Mouse (Mus musculus) cerebellum, postnatal 25 days (tissue): ENCODE results near the gene Adm.
"Not testable (repeated sequence)": the region's sequence is repeated elsewhere in the genome, so short reads cannot be mapped to it uniquely, and the experiment has no call there.

Source experiments
- DNase-seq, 2 experiments: peaks; one replicate each; pipeline ENCODE4 v3.0.0; 2021; ENCODE audit warnings: mixed read lengths in 2 of 2

The Adm gene

GRCm38 (mm10) chr7:110629892-110630666 is 2.6 kb downstream of the Adm start:
- DNase-seq: peak; percentile 88 to 90

- DNase-seq: peak in 1 of 2 experiments; percentile 21
Observed at GRCm38 (mm10) chr7:110631136-110631888, 3.9 kb downstream of the Adm start.

DNA sequence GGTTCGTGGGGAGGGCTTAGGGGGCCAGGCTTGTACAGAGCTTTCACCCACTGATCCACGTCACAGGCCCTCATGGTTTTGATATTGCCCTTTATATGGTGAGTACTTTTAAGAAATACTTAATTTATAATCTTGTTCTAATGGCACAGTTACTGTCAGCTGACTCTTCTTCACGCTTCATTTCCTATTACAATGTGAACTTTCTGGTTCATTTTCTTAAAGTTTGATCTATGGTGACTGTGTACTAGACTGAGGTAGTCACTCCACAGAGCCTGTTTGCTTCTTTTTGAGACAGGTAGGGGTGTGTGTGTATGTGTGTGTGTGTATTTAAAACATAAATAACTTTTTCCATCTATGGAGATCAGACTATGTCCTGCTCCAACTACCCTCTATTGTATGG is 8.5 kb downstream of the Adm start:
- no peak for DNase-seq

DNA sequence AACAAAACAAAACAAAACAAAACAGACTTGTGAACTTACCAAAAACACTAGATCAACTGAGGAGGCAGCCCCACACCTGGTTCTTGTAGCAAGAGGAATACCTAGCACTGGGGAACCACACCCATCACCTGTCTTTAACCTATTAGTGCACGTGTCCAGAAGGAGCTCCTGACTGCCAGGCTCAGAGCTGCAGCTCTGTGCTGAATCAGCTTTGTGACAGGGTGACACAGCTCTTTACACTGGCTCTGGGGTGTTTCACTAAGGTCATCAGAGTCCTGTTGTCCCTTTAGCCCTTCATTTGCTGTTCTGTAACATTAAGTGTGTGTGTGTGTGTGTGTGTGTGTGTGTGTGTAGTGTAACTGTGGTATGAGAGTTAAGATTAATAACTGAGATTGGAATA is 9.1 kb downstream of the Adm start:
- DNase-seq: no peak

- DNase-seq: peak in 1 of 2 experiments; percentile 41
Observed at GRCm38 (mm10) chr7:110638305-110639110, 11.0 kb downstream of the Adm start.

DNA sequence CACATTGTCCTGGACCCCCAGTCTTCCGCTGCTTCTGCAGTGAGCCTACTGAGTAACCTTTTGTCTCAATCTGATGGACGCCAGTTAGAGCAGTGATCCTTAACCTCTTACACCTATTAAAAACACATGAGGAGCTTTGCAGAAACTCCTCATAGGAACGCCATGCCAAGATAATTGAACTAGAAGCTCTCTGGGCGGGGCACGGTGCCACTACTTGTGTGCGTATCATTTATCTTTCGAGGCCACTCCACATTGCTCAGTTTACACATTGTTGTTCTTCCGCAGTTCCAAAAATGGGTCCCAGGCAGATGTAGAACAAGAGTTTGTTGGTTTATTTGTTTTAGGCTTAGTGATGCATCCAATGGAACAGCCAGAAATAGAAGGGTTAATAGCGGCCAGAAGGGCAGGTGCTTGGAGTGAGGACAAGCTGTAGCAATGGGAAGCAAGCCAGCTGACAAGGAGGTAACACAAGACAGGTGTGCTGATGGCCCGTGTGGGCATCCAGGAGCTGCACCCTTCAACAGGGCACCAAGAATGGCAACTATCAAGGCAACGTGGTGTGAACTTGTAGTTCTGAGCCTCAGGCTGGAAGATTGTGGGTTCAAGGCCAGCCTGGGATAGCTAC is 11.9 kb downstream of the Adm start:
- DNase-seq: peak in 1 of 2 experiments; percentile 25

DNA sequence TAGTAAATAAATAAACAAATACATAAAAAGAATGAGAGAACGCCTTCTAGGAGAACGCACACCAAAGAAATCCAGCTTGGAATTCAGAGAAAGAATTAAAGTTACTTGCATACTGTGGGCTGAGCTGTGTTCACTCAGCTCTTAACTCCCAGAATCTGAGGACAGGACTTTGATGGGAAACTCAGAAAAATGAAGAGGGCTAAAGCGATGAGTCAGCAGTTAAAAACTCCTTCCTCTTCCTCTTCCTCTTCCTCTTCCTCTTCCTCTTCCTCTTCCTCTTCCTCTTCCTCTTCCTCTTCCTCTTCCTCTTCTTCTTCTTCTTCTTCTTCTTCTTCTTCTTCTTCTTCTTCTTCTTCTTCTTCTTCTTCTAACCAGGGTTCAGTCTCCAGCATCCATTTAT is 12.5 kb downstream of the Adm start:
- not testable (repeated sequence) for DNase-seq

DNA sequence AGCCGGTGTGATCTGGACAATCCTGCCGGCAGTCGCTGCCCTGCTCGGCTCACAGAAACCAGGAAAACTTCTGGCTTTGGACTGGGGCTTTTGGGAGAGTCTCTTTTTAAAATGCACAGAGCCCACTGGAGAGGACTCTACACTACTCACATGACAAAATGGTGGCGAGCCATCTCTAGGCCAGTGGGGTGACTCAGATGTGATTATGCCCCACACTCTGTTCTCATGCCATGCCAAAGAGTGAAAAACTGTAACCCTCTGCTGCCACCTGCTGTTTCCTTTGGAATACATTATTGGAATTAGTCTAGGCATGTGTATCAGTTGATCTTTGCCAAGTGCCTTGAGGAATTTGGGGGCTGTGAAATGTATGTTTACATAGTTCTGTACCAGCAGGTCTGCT is 17.9 kb downstream of the Adm start:
- DNase-seq: peak; percentile 51 to 76

DNA sequence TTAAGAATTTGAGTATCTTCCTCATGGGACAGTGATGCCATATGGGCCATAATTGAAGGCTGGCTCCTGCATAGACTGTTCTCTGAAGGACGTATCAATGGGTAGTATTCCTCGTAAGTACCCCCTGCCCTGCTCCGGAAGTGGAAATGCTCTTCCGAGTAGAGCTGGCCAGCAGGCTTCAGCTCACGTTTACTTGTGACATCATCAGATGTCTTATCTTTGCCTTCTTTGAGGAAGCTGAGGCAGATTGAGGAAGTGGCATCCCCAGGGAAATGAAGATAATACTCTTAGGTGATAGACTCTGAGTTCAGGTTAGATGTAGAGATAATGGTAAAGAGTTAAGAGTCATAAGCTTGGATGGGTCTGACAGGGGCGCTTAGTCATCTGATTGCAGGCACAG is 18.4 kb downstream of the Adm start:
- no peak for DNase-seq

DNA sequence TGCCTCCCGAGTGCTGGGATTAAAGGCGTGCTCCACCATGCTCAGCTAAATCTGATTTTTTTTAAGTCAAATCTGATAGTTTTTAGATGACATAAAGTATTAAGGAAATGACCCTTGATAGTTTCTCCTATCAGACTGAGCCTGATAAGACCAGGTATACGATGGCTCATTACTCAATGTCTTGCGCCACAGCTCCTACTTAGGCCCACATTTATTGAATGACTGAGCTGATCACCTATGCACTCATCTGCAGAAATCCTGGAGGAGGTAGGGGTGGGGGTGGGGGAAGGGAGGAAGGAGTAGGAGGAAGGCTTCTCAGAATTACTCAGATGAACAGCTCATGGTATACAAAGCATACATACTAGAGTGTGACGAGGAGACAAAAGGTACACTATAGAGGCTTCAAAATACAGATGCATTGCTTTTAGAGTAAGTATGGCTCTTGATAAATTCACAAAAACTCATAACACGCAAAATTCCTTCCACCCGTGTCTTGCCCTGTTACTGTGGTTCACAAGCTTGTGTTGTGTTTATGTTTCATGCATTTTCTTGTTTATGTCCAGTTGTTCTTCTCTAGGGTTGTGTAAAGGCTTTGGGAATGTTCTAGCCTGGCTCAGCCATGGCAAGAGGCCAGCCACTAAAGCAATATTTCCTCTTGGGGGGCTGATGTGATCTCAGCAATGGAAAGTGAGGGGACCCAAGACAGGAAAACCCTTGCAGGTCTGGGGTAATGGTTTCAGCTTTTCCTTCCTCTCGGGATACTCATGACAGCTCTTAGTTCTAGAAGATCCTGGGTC is 19.3 kb downstream of the Adm start:
- no peak for DNase-seq

DNA sequence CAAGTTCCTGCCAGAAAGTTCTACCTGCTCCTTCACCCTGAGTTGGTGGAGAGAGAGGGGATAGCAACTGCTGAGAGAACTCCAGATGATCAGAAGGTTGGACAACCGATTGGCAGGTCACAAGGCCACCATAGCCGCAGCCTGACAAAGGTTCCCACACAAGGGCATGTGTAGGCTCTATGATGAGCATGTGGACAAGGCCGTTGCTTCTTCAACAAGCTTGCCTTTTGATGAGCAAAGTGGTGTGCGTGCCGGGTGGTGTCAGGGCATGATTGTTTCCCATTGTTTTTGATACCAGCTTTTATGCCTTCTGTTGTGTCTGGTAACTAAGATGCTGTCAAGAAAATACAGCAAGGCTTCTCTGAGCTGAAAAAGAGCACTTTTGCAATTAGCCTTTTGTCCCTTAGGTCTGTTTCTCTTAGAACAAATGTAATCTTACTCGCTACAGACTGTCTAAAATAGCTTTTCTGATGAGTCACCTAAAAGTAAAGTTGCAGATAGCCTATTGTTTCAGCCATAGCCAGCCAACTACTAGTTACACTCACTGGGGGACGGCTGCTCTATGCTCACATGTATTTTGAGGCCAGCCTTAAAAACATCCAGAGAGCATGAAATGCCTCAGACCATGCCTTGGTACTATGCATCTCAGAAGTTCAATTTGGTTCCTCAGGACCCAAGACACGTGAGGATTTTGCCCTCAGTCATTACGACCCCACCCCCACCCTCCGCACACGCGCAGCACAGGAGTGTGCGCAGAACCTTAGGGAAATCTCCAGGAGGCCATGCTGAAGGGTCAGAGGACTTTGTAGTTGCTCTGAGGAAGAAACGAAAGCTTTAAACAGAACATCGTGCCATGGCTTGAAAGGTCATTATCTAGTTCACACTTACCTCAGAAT is 20.3 kb downstream of the Adm start:
- no peak for DNase-seq

DNA sequence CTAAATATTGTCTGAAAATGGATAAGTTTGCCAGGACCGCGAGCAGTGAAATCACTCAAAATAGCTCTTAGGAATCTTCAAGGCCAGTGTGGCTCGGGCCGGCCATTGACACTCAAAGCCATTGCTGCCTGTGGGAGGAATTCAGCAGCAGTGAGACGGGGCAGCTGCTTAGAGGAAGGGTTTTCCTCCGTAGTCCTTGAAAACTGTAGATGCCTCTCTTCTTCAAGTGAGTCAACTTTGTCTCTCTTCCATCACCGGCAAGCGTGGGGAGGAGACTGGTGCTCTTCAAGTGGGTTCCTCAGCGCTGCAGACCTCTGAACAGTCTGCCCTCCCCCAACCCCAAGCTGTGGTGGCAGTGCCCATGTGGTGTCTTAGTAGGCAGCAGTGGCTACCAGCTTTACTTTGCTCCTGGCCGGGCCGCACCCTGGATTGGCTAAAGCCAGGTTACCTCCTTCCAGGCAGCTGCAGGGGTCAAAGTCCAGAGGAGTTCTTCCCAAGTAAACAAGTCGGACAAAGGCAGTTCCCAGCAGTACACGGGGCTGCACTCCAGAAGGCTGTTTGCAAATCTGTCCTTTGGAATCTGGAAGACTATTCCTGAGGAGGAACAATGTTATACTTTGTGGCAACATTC is 21.1 kb downstream of the Adm start:
- no peak for DNase-seq

DNA sequence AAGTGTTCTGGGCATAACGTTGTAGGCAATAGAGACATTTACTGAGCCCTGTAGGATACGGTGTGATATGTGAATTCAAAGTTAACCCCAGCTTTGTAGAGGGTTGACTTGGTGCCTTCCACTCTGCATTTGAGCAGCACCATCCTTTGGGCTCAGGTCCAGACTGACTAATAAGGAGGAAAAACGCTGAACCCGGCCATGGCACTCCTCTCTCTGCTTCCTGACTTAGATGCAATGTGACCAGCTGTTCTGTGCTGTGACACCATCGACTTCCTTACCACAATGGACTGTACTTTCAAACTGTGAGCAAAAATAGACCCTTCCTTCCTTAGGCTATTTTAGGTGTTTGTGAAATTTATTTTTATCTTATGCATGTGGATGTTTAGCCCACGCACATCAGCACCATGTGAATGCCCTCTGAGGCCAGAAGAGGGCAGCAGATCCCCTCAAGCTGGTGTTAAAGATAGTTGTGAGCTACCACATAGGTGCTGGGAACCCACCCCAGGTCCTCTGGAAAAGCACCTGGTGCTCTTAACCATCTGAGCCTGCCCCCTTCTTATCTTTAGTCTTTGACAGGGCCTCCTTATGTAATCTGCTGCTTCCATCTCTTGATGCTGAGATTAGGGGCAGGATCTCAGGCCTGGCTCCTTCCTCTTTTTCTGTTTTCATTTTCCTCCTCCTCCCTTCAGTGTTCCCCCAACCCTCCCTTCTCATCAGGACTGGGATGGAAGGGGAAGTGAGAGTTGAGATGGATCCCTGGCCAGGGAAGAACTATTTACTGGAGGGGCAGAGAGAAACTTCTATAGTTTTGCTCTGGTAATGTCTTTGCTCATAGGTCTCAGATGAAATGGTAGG is 21.9 kb downstream of the Adm start:
- DNase-seq: no peak

DNA sequence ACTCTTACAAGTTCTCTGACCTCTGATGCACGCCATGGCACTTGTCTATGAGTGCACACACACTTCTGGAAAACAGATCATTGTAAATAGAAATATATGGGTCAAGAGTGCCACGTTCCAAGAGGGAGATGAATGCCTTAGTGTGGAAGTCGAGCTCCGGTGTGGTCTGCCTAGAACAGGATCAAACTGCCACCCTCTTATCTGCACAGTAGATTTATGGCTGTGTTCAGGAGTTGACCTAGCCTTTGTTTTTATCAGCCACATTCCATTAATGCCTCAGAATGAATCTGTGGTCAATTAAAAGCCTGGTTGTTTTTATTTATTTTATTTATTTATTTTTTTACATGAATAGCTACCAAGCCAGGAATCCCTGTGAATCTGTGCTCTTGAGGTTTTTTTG is 23.0 kb downstream of the Adm start:
- DNase-seq: no peak

- peak in 1 of 2 experiments; percentile 10 for DNase-seq
Observed at GRCm38 (mm10) chr7:110651091-110651490, 23.6 kb downstream of the Adm start.

- DNase-seq: no peak
Observed at GRCm38 (mm10) chr7:110655230-110655629, 27.8 kb downstream of the Adm start.

DNA sequence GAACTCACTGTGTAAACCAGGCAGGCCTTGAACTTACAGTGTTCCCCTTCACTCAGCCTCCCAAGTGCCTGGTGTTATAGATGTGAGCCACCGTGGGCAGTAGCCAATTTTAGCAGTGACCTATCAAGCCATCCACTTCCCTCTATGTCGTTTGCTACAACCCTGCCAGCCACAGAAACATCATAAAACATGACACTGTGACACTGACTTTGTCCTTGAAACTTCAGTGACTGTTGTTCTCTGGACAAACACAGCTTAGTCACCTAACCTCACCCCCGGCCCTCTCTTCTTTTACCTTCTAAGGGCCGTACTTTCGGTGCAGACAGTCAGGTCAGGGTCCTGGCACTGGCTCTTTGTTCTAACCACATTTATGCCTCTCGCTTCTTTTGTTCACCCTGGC is 28.5 kb downstream of the Adm start:
- DNase-seq: no peak

DNA sequence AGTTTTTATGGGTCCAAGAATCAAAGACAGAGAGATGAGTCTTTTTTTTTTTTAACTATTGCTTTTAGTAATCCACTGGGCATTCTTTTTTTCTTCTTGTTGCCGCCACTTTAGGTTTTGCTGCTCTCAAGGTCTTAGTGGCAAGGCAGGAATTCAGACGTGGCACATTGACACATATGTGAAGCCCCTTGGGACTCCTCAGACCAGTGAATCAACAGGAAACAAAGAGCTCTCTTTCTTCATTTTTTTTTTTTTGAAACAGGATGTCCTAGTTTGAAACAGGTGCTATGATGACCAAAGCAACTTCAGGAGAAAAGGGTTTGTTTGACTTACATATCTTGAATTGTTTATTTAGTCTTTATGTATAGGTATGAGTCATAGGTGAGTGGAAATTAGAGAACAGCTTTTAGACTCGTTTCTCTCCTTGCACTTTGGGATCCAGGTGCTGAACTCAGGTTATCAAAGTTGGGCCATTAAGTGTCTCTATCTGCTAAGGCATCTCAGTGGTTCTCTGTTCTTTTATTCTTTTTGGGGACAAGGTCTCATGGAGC is 31.0 kb downstream of the Adm start:
- no peak for DNase-seq

GRCm38 (mm10) chr7:110666537-110666936 is 39.1 kb downstream of the Adm start:
- no peak for DNase-seq
